Mouse (Mus musculus) cerebellum, postnatal 10 days (tissue): Measurements from ENCODE around the gene Cox8b.
A peak's percentile ranks its signal among the peaks of the same experiment; 100 is the strongest.

Experiments
- DNase-seq, 2 experiments: peaks; one replicate each; pipeline ENCODE4 v3.0.0; 2021; ENCODE audit warnings: mixed read lengths in 2 of 2

The Cox8b gene

DNA sequence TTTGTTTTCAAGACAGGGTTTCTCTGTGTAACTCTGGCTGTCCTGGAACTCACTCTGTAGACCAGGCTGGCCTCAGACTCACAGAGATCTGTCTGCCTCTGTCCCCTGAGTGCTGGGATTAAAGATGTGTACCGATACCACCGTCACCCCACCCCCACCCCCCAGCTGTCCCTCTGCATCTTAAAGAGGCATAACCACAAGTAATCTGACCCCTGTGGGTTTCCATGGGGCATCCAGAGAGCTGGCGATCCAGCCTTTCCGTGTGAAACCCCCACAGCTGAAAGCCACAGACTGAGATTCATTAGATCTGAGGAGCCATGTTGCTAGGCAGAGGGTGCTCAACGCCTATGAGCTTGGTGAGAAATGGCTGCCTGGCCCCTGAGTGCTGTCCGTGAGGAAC, 40.2 kb downstream of the Cox8b start:
- no peak for DNase-seq

DNA sequence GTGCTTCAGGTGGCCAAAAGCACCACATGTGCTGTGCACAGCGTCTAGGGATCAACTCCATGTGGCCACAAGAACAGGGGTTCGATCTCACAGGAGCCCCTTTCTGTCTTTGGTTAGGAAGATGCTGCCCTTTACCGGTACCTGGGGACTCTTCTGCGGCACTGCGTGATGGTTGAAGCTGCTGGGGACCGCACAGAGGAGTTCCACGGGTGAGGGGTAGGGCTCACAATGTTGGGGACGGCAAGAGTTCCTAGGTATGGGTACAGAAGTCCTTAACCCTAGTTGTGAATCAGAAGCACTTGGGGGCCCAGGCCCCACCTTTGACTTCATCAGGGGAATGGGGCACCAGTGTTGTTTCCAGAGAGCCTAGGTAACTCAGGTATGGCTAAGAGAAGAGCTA, 41.5 kb downstream of the Cox8b start:
- no peak for DNase-seq

DNA sequence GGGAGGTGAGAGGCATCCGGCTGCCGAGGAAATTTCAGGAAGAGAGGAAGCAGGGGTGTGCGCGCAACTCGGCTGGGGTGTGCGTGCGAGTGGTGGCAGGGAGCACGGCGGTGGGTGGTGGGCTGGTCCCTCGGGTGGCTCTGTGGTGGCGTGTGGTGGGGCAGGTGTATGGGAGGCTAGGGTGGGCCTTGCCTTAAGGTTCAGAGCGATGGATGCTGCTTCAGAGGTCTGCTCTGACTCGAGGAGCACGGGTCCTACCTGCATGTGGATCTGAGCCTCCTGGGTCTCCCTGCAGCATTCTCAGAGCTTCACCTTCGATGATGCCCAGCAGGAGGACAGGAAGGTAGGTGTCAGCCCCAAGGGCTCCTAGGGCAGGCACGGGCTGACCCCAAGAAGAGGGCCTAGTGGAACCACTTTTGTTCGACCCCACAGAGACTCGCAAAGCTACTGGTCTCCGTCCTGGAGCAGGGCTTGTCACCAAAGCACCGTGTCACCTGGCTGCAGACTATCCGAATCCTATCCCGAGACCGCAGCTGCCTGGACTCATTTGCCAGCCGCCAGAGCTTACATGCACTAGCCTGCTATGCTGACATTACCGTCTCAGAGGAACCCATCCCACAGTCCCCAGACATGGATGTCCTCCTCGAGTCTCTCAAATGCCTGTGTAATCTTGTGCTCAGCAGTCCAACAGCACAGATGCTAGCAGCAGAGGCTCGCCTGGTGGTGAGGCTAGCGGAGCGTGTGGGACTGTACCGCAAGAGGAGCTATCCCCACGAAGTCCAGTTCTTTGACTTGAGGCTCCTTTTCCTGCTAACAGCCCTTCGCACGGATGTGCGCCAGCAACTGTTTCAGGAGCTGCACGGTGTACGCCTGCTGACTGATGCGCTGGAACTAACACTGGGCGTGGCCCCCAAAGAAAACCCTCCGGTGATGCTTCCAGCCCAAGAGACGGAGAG, 42.4 kb downstream of the Cox8b start, which contains the start of gene Bet1l:
Gene Bet1l (minus strand): TSS at position 28 of the 956 bp plus-strand sequence.
- DNase-seq, result peak; percentile 36 to 52

DNA sequence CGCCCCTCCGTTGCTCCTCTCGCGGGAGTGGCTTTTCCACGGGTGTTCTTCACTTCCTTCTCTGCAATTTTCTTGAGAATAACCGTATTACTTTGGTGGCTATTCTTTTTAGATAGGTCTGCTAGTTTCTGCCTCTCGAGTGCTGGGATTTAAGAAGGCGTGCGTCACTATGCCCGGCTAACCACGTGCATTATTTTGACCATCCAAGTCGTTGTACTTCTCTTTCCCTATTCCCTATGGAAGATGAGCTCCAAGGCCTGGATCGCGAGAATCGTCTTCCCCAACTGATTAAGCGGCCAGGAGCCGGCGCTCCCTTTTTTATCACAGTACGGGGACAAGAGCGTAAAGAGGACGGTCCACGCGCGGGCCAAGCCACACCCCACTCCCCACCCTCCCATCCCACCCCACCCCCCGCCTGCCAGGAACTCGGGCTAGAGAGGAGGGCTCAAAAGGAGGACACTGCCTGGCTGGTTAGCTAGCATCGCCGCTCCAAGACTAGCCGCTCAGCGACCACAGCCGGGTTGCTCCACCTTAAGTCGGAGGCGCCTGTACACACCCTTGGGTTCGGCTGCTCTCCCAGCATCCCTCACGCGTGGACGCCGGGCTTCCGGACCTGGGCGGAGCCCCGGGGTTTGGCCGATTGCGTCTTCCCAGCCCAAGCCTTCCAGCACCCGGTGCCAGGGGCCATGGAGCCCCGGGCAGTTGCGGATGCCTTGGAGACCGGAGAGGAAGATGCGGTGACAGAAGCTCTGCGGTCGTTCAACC, 43.3 kb downstream of the Cox8b start, which contains the start of gene Ric8a:
Gene Ric8a (plus strand): TSS at position 173 of the 765 bp plus-strand sequence.
- peak; percentile 91 to 93 for DNase-seq

DNA sequence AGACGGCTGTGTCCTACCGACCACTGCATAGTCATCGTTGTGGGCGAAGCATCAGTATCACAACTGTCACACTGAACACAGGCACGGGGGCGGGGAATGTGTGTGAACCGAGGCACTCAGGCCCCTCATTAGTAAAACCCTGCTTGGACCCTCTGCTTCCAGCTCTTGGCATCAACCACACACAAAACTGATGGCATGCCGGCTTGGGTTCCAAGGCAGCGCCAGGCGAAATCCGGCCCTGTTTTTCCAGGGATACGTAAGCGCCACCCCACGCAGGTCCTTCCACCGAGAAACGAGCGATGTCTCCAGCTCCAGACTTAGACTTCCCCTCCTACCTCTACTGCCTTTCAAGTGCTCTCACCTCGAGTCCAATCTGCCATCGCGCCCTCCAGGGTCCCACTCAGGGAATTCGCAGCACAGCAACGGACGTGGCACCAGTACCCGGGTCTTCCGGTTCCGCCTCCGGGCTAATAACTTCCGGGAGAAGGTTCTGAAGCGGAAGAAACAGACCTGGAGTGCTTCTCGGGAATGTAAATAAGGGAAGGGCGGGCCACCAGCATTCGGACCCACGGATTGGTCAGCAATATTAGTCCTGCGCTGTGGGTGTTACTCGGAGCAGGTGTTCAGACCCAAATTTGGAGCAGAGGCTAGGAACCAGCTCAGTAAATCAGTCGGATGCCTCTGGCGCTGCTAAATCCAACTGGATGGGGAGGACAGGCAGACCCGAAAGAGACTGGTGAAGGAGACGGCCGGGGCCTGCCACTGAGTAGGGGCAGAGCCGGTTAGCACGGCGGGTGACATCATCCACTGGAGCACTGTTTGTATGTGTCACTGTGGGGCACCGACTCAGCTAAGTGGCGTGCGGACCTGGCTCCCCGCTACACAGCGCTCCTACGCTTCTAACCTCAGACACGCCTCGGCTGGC, 44.1 kb downstream of the Cox8b start, which contains the start of gene Gm45785:
Gene Gm45785 (minus strand): TSS at position 472 of the 925 bp plus-strand sequence.
- DNase-seq, result peak; percentile 87 to 89

DNA sequence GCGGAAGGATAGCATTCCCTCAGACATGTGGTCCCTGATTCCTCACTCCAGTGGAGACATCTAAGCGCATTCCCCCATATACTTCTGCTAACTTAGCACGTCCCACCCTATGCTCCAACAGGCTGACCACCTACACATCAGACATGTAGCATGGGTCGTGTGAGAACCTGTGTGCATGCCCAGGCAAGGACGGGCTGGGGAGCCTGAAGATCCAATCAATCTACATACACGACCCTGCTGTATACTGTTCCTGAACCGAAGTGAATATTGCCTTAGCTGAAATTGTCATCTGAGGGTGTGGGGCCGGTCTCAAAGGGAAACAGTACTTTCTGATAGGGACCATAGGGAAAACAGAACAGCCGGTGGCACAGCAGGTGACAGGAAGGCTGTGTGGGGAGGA, 45.1 kb downstream of the Cox8b start:
- DNase-seq, result no peak

DNA sequence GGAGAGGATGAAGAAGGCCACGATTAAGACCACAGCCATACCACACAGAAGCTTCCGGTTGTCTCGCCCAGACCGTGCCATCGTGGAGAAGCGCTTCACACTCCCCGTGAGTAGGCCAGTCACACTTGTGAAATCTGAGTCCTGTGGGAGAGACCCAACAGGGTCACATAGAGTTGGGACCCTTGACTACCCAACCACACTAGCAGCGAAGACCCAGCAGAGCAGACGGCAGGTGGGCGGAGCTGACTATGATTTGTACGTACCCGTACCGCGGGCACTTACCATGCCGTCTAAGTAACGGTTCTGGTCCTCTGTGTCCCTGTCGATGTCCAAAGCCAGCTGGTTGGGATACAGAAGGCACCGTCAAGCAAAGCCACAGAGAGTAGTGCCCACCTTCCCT, 45.8 kb downstream of the Cox8b start:
- no peak for DNase-seq

DNA sequence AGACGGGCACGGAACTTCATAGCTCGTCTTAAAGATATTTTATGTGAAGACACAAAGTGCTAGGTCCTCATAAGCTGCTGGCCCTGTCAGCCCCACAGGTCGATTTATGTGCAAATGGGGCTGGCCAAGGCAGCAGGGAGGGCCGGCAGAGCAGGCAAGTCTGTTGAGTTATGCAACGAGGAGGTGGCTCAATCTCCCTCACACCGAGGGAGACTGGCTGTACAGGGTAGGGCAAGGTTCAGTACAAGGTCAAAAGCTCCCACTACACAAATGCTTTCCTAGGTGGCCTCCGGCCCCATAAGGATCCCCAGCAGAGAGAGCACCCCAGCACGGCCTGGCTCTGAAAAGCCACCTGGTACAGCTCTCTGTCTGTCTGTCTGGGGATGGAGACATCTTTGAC, 46.9 kb downstream of the Cox8b start:
- no peak for DNase-seq

DNA sequence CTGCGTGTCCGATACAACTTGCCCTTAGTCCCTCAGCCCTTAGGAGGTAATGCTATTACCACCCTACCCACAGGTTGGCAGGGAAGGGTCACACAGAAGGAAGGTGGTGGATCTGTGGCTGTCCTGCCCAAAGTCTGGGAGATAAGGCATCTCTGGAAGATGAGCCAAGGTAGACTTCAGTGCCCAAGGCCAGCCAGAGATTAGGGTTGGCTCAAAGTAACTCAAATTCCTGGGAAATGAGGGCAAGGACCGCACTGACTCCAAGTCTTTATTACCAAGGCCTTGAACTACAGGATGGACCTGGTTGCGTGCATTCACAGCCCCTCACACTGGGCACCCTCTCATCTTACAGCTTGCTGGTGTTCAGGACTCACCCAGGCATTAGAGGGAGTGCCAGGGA, 48.3 kb downstream of the Cox8b start:
- DNase-seq, result no peak
